Mouse (Mus musculus): ENCODE measurements around the gene Kcmf1.
"Not testable (repeated sequence)": the region's sequence is repeated elsewhere in the genome, so short reads cannot be mapped to it uniquely, and the experiment has no call there.

Gene Kcmf1

DNA sequence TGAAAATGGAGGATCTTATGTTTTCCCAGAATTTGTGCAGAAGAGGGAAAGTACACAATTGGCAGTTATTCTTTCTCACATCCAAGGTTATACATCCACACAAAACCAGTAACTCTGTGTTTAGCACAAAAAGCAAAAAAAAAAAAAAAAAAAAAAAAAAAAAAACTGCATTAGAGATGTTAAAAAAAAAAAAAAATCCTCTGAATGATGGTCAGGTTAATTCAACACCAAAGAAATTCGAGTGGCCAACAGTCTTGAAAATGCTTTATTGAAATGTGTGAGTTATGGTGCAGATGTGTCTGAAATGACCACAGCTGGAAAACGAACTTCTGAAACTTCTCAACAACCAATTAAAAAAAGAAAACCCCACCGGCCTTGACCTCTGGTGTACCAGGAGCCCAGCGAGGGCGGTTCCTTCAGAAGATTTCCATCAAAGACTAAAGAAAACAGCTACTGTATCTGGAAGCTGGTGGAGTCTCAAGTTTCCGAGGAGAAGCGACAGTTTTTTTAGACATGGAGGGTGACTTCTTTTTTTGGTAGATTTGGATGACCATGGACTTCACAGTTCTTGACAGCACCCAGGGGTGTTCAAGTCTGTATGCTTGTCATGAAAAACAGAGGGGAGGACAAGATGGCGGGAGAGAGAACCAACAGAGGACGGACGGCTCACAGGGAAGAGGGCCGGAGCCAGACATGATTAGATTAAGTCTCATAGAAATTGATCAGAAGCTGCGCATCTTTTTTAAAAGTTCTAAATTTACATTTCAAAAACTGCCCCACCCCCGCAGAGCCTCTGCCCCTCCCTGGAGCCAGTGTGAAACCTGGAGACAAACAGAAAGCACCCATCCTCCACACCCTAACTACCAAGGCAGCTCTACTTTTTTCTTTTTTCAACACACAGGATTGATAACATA, 58.7 kb downstream of the Kcmf1 start:
- no peak for DNase-seq (ENCODE audit: low read depth, low spot score)
- H3K36me3 ChIP-seq (ENCODE audit: control insufficient read depth, insufficient read depth, low read length, poor library complexity, severe bottlenecking) = peaks cover 9% of the 10 kb centered on the region; the same call in 1 of the 2 replicates
- no peaks in the 10 kb centered on the region for H3K27me3 ChIP-seq (ENCODE audit: control insufficient read depth, insufficient read depth, low read length, poor library complexity, severe bottlenecking)

DNA sequence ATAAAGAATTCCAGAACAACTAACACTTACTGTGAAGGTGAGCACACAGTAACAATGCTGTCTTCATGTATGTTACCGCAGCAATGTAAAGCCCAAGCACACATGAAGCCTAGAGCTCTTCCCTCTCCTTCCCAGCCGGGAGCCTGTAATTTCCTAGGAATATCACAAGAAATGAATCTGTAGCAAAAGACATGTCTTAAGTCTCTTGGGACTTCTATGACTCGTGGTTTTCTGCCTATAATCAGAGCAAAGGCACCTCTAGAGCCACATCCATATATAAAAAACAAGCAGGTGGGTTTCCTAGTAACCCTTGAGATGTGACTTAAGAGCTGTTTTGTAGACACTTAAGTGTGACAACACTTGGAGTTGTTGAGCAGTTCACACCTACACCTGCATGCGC, 62.0 kb downstream of the Kcmf1 start:
- no peaks in the 10 kb centered on the region for H3K27me3 ChIP-seq (ENCODE audit: control insufficient read depth, insufficient read depth, low read length, poor library complexity, severe bottlenecking)
- DNase-seq (ENCODE audit: low read depth, low spot score) = no peak
- H3K36me3 ChIP-seq (ENCODE audit: control insufficient read depth, insufficient read depth, low read length, poor library complexity, severe bottlenecking) = peaks cover 4% of the 10 kb centered on the region; the same call in 1 of the 2 replicates

DNA sequence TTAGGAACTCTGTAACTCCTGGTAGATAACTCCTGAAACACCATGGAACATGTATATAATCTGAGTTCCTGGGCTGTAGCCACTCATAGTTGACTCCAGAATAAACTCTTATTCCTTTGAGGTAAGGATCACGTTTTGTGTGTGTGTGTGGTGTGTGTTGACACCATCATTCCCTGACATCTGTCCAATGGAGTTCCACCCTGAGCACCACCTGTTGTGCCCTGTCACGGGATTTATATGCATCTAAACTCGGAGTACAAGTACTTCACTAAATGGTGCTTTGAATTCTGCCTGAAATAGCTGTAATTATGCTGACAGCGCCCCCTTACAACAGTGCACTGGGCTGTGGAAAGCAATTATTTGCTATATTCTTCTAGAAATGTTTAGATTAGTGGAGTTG, 65.3 kb downstream of the Kcmf1 start:
- DNase-seq (ENCODE audit: low read depth, low spot score) = no peak
- Histone ChIP-seq H3K27me3 (ENCODE audit: control insufficient read depth, insufficient read depth, low read length, poor library complexity, severe bottlenecking) (no peaks in the 10 kb centered on the region), H3K36me3 (ENCODE audit: control insufficient read depth, insufficient read depth, low read length, poor library complexity, severe bottlenecking) (no peaks in the 10 kb centered on the region)

DNA sequence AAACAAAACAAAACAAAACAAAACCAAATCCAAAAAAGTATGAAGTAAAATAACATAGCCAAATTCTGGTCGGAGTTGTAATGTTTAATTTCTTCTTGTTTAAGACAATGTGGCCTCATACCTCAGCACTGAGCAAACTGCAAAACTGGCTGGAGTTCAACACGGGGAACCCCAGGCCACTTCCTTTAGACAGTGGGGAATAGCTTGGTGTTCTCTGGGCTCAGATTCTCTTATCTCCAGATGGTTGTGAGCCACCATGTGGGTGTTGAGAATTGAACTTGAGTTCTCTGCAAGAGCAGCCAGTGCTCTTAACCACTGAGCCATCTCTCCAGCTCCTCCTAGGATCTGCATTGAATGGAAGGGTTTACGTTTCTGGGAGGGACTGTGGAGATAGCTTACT, 67.9 kb downstream of the Kcmf1 start:
- no peak for DNase-seq (ENCODE audit: low read depth, low spot score)
- no peaks in the 10 kb centered on the region for H3K36me3 ChIP-seq (ENCODE audit: control insufficient read depth, insufficient read depth, low read length, poor library complexity, severe bottlenecking)
- H3K27me3 ChIP-seq (ENCODE audit: control insufficient read depth, insufficient read depth, low read length, poor library complexity, severe bottlenecking) = no peaks in the 10 kb centered on the region

DNA sequence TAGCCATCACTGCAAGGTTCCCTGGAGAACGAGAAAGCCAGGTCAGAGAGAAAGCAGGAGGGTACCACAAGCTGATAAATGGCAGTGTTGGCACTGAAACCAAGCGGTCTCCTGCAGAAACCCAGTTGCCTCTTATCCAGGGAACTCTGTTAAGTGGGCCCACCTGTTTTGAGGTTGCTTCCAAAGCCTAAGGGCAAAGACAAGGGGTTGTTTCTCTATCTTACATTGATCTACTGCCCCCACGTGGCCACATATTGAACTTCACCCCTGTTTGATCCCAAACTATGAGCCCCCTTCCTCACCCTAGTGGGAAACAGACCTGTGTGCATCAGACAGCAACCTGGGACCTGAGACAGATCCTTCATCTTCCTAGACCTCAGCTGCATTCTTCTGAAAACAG, 68.5 kb downstream of the Kcmf1 start:
- no peaks in the 10 kb centered on the region for H3K27me3 ChIP-seq (ENCODE audit: control insufficient read depth, insufficient read depth, low read length, poor library complexity, severe bottlenecking)
- DNase-seq (ENCODE audit: low read depth, low spot score) = peak; percentile 63
- H3K36me3 ChIP-seq (ENCODE audit: control insufficient read depth, insufficient read depth, low read length, poor library complexity, severe bottlenecking) = no peaks in the 10 kb centered on the region

DNA sequence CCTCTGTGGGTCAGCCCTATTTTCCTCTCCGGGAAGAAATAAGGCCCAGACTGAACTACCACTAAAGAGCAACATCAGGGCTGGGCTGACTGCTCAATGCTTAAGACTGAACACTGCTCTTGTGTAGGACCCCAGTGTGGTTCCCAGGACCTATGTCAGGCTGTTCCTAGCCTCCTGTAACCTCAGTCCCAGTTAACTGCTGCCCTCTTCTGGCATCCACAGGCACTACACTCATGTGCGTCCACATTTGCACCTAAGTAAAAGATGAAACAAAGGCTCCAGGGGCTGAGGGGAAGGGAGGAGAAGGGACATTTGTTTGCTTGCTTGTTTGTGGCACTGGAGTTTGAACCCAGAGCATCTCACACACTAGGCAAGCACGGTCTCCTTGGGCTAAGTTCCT, 70.9 kb downstream of the Kcmf1 start:
- no peaks in the 10 kb centered on the region for H3K36me3 ChIP-seq (ENCODE audit: control insufficient read depth, insufficient read depth, low read length, poor library complexity, severe bottlenecking)
- no peaks in the 10 kb centered on the region for H3K27me3 ChIP-seq (ENCODE audit: control insufficient read depth, insufficient read depth, low read length, poor library complexity, severe bottlenecking)
- DNase-seq (ENCODE audit: low read depth, low spot score) = peak; percentile 29

DNA sequence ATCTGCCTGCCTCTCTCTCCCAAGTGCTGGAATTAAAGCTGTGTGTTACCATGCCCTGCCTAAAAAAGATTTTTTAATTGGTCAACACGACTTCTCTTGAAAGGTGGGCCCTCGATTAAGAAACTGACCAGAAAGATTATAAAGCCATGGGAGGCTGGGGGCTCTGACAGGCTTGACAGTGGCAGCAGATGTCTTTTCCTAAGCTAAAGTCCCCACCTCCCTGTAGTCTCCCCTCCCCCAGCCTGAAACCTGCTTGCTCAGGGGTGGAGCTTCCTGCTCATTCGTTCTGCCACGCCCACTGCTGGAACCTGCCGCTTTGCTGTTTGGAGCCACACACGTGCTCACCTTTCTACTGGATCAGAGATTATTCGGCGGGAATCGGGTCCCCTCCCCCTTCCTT, 71.7 kb downstream of the Kcmf1 start:
- not testable (repeated sequence) for H3K36me3 ChIP-seq (ENCODE audit: control insufficient read depth, insufficient read depth, low read length, poor library complexity, severe bottlenecking); DNase-seq (ENCODE audit: low read depth, low spot score); H3K27me3 ChIP-seq (ENCODE audit: control insufficient read depth, insufficient read depth, low read length, poor library complexity, severe bottlenecking)

DNA sequence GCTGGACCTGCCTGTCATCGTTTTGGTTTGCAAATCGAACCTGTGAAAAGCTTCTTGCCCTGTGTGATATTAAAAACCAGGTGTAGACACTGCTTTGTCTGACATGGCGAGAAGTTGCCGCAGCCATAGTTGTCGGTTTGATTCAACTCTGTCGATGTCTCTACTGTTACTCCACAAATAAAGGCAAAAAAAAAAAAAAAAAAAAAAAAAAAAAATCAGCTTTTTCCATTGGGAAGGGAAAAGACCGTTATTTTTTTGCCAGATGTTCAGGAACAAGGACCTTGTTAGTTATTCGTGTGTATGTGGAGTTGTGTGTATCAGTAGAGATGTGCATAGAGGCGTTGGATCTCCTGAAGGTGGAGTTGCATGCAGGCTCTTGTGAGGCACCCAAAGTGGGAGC, 74.0 kb downstream of the Kcmf1 start:
- Histone ChIP-seq H3K27me3 (ENCODE audit: control insufficient read depth, insufficient read depth, low read length, poor library complexity, severe bottlenecking) (no peaks in the 10 kb centered on the region), H3K36me3 (ENCODE audit: control insufficient read depth, insufficient read depth, low read length, poor library complexity, severe bottlenecking) (no peaks in the 10 kb centered on the region)
- no peak for DNase-seq (ENCODE audit: low read depth, low spot score)

DNA sequence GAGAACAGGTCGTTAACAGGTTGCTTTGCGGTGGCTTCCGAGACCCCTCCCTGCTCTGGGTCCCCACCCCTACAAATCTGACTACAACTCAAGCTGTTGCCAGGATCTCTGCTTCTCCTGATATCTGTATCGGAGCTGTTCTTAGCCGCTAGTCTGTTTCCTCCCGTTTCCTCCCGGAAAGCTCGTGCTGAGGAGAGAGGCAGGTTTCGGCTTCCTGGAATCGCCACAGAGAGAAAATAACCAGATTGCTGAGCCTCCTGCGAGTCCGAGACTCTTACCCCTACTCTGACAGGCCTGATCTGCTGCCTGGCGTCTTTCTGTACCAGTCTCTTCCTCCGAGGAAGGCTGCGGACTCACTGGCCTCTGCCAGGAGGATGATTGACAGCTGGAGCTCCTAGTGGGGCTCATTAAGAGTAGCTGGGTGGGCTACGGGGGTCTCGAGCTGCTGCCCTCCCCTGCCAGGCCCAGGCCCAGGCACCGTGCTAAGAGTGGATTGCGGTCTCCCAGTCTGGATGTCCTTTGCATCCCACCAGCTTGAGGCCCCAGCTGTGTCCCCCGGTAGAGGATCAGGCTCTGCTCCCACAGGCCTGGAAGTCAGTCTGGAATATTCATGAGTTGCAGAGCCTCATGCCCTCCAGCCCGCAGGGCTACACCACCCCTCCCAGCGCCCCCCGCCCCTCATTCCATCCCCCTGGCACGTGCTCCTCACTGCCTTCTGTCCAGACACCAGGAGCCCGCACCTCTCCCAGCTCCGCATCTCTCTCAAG, 74.6 kb downstream of the Kcmf1 start:
- H3K36me3 ChIP-seq (ENCODE audit: control insufficient read depth, insufficient read depth, low read length, poor library complexity, severe bottlenecking) = no peaks in the 10 kb centered on the region
- no peak for DNase-seq (ENCODE audit: low read depth, low spot score)
- no peaks in the 10 kb centered on the region for H3K27me3 ChIP-seq (ENCODE audit: control insufficient read depth, insufficient read depth, low read length, poor library complexity, severe bottlenecking)

DNA sequence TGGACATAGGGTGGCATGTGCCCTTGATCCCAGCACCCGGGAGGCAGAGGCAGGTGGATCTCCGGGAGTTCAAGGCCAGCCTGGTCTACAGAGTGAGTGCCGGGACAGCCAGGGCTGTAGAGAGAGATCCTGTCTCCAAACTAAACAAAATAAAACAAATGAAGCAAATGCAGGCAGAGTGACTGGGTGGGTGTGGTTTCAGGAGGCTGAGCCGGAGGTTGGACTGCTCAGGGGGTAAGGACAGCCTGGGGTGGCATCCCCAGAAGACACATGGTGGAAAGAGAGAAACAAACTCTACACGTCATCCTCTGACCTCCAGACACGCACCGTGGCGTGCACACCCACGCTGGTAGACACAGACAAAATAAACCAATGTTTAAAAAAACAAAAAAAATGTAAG, 86.3 kb downstream of the Kcmf1 start:
- no peak for DNase-seq (ENCODE audit: low read depth, low spot score)
- Histone ChIP-seq H3K27me3 (ENCODE audit: control insufficient read depth, insufficient read depth, low read length, poor library complexity, severe bottlenecking) (no peaks in the 10 kb centered on the region), H3K36me3 (ENCODE audit: control insufficient read depth, insufficient read depth, low read length, poor library complexity, severe bottlenecking) (no peaks in the 10 kb centered on the region)

DNA sequence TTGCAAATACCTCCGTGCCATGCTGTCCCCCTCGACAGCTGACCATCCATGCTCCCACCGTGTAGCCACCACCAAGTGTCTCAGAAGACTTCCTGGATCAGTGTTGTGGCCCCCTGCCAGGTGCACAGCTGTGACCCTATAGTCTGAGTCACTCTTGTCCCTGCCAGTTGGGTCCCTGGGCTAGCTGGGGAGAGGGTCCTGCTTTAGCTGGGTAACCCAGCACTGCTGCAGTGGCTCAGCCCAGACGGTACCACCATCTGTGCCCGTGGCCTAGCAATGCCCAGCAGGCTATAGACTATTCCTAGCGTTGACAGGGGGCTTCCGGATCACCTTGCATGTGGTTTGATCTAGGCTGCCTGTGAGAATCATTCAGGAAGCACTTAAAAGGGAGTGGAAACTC, 89.5 kb downstream of the Kcmf1 start:
- Histone ChIP-seq H3K27me3 (ENCODE audit: control insufficient read depth, insufficient read depth, low read length, poor library complexity, severe bottlenecking) (no peaks in the 10 kb centered on the region), H3K36me3 (ENCODE audit: control insufficient read depth, insufficient read depth, low read length, poor library complexity, severe bottlenecking) (no peaks in the 10 kb centered on the region)
- DNase-seq (ENCODE audit: low read depth, low spot score) = no peak

DNA sequence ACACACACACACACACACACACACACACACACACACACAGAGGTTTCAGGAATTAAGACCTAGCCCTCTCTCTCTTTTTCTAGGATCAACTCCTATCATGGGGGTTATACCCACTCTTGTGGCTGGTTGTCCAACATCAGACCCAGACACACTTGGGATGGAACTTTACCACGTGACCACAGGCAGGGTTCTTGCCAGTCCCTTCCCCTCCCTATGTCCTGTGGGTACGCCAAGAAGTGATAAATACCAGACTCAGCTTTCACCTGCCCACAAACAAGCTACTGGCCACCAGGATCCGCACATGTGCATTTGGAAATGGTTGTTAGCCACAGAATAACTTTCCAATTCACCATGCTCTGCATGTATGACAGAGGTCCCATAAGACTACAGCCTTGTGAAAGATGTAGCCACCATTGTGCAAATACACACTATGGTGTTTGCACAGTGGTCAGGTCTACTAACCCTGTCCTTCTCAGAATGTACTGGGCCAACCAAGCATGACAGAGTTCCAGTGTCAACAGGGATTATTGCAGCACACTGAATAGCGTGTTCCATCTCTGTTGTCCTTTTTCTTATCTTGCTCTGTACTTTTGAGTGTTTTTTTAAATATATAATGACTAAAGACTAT, 90.1 kb downstream of the Kcmf1 start:
- no peak for DNase-seq (ENCODE audit: low read depth, low spot score)
- H3K27me3 ChIP-seq (ENCODE audit: control insufficient read depth, insufficient read depth, low read length, poor library complexity, severe bottlenecking) = no peaks in the 10 kb centered on the region
- no peaks in the 10 kb centered on the region for H3K36me3 ChIP-seq (ENCODE audit: control insufficient read depth, insufficient read depth, low read length, poor library complexity, severe bottlenecking)

DNA sequence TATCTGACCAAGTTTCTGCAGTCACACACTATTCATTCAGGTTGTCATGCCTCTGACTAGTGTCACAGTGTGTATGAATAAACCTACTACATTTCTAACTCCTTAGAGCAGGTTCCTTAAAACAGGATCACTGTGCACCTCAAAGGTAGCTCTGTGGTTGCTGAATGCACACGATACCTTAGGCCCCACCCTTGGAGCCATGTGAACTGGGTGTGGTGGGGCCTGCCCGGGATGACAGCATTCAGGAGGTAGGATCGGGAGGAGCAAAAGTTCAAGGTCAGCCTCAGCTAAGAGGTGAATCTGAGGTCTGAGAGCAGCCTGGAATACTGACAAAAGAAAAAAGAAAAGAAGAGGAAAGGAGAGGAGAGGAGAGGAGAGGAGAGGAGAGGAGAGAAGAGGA, 91.4 kb downstream of the Kcmf1 start:
- H3K27me3 ChIP-seq (ENCODE audit: control insufficient read depth, insufficient read depth, low read length, poor library complexity, severe bottlenecking) = no peaks in the 10 kb centered on the region
- no peak for DNase-seq (ENCODE audit: low read depth, low spot score)
- H3K36me3 ChIP-seq (ENCODE audit: control insufficient read depth, insufficient read depth, low read length, poor library complexity, severe bottlenecking) = no peaks in the 10 kb centered on the region

DNA sequence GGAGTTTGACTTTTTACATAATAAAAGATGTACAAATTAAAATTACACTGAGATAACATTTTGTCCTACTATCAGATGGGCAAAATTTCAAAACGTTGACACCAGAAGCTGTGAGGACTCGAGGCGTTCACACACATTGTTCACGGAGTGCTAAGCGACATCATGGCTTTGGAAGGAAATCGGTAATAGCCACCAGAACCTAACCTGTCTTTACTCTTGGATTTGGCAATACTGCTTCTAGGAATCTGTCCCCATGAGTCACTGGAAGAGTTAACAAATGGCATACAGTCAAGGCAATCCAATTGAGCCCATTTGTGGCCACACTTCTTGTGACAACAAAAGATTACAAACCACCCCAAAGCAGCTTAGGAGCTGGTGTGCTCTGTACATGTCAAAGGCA, 96.1 kb downstream of the Kcmf1 start:
- no peak for DNase-seq (ENCODE audit: low read depth, low spot score)
- no peaks in the 10 kb centered on the region for H3K36me3 ChIP-seq (ENCODE audit: control insufficient read depth, insufficient read depth, low read length, poor library complexity, severe bottlenecking)
- no peaks in the 10 kb centered on the region for H3K27me3 ChIP-seq (ENCODE audit: control insufficient read depth, insufficient read depth, low read length, poor library complexity, severe bottlenecking)

DNA sequence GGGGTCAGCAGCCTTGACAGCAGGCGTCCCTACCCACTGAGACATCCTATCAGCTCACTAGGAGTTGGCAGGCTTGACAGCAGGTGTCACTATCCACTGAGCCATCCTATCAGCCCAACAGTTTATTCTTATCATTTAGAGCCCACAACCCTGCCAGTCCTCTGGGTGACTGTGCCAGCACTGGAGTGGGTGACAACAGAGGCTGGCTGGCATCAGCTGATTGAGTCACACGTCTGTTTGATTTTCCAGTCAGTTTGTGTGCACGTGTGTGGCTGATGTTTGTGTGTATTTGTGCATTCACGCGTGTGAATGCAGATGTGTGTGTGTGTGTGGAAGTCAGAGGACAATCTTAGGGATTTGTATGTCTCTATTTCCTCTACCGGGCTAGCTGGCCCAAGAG, 97.7 kb downstream of the Kcmf1 start:
- H3K27me3 ChIP-seq (ENCODE audit: control insufficient read depth, insufficient read depth, low read length, poor library complexity, severe bottlenecking) = no peaks in the 10 kb centered on the region
- DNase-seq (ENCODE audit: low read depth, low spot score) = no peak
- H3K36me3 ChIP-seq (ENCODE audit: control insufficient read depth, insufficient read depth, low read length, poor library complexity, severe bottlenecking) = no peaks in the 10 kb centered on the region
